Mouse (Mus musculus): ENCODE results near the gene Aqp5.

The Aqp5 gene

DNA sequence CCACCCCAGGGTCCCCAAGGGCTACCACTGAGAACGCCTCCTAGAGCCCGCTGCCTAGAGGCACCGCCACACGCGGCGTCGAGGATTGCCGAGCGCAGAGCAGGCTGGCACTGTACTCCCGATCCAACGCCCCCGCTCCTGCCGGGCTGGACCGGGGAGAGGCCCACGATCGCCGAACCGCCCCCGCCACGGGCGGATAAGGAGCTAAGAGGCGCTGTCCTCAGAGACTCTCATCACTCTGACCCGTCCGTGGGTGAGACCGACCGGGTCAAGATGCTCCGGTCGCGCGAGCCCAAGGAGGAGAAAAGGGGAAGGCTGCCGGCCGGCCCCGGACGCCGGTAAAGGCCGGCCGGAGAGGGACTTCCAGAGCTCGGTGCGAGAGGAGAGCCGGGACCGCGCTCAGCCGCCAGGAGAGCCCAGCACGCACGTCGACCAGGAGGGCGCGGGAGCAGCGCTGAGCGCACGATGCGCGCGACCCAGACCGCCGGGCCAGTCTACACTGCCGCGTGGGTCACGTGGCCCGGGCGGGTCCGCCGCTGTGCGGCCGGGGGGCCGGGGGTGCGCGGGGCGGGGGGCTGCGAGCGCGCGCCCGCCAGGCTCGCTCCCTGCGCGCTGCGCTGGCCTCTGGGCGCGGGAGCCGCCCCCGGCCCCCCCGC, at the start of gene Aqp5:
TSS of gene Aqp5 (plus strand) at position 354 of the 656 bp plus-strand sequence.
- no peak for DNase-seq (ENCODE audit: low spot score)

- DNase-seq (ENCODE audit: low spot score) = no peak
Observed at GRCm38 (mm10) chr15:99544047-99544446, 46.5 kb upstream of the Aqp5 start.

GRCm38 (mm10) chr15:99546596-99546995, 44.0 kb upstream of the Aqp5 start:
- DNase-seq (ENCODE audit: low spot score) = no peak

- DNase-seq (ENCODE audit: low spot score) = no peak
Observed at GRCm38 (mm10) chr15:99547732-99548131, 42.9 kb upstream of the Aqp5 start.

GRCm38 (mm10) chr15:99549901-99550300, 40.7 kb upstream of the Aqp5 start:
- DNase-seq (ENCODE audit: low spot score) = no peak

DNA sequence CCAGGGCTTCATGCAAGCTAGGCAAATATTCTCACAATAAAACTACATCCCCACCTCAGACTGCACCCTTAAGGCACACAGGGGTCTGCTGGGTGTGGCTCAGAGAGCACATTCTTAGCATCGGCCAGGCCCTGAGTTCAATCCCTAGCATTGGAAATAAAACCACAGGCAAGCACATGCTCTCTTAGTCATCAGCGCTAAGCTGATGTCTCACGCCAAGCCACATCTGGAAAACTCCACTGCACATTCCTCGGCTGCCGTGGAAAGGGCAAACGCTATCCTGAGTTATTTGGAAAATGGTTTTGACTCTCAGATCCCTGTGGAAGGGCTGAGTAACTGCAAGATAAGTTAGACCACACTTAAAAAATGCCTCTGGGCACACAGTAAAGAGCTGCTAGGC, 36.8 kb upstream of the Aqp5 start:
- DNase-seq (ENCODE audit: low spot score) = no peak

GRCm38 (mm10) chr15:99558947-99559346, 31.6 kb upstream of the Aqp5 start:
- no peak for DNase-seq (ENCODE audit: low spot score)

DNA sequence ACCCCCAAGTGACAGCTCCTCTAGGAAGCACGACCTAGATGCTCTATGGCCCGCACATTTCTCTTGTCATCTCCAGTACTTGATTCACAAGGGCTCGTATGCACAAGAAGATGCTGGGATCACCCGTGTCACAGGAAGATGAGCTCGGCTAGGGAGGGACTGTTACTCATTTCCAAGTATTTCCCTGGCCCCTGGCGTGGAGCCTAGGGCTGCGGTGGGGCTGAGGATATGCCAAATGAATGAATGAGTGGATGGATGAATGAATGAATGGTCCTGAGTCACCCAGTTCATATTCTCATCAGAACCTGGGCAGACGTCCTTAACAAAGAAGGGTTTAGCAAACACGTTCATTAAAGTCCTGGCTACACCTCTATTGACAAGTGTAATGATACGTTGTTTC, 30.3 kb upstream of the Aqp5 start:
- no peak for DNase-seq (ENCODE audit: low spot score)

DNA sequence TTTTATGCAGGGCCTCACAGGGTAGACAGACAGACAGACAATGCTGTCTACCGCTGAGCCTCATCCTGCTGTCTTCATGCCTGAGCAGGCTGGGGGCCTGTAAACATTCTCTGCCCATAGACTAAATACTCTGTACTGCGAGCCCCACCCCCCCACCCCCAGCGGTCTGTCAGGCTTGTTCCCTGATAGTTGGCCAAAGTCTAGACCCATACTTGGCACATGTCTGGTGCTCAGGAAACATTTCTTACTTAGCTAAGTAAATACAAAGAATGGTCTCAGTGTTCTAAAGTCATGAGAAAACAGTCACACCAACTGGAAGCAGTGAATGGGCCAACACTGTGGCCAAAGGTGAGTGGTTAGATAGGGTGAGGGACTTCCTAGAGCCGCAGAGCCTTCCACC, 23.2 kb upstream of the Aqp5 start:
- no peak for DNase-seq (ENCODE audit: low spot score)

- DNase-seq (ENCODE audit: low spot score) = no peak
Observed at GRCm38 (mm10) chr15:99568682-99569081, 21.9 kb upstream of the Aqp5 start.

- DNase-seq (ENCODE audit: low spot score) = no peak
Observed at GRCm38 (mm10) chr15:99569123-99569522, 21.5 kb upstream of the Aqp5 start.

DNA sequence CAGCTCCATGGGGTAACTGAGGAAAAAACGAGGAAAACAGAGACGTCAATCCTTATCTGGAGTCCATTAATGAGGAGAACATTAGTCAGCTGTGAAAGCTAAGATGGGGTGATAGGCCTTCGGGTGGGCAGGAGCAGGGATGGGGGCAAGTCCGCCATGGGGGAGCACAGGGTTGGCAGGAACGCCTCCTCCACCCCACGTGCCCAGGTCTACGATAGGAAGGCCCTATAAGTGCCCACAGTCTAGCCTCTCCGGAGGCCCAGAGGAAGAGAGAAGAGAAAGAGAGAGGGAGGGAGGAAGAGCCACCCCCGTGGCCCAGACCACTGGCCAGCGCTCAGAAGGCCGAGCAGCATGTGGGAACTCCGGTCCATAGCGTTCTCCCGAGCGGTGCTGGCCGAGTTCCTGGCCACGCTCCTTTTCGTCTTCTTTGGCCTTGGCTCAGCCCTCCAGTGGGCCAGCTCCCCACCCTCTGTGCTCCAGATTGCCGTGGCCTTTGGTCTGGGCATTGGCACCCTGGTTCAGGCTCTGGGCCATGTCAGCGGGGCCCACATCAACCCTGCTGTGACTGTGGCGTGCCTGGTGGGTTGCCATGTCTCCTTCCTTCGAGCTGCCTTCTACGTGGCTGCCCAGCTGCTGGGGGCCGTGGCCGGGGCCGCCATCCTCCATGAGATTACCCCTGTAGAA, 11.6 kb upstream of the Aqp5 start, which contains the start of gene Aqp2:
TSS of gene Aqp2 (plus strand) at position 254 of the 684 bp plus-strand sequence.
- no peak for DNase-seq (ENCODE audit: low spot score)

GRCm38 (mm10) chr15:99583463-99584344, 6.9 kb upstream of the Aqp5 start:
- no peak for DNase-seq (ENCODE audit: low spot score)

DNA sequence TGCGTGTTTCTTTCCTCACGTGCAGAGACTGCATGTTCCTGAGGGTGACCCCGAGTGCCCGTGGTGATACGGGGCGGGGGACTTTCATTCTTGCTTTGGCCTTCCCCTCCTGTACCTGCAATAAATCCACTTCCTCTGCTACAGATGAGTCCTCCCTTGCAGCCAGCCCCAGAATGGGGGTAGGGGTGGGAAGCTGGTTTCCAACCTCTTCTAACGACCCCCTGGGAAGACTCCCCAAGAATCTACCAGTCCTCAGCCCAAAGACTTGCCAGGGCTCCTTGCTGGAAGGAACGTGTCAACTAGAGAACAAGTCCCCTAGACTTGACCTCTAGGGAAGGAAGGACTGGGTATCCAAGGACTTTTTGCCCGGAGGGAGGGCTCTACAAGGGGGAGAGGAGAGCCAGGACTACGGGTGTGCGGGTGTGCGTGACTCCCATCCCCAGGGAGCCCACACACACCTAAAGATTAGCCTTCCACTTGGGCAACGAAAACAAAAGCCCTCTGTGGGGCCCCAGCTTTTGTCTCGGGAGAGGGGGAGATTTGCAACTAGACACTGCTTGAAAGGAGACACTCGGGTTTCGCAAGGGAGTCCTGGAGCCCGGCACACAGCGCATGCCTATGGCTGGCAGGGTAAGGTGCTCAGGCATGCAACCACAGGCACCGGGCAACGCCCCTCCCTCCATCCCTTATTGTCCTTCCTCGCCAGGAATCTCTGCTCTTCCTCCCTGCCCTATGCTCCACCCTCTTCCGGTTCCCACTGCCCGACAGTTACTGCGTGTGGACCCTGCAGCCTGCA, 6.0 kb upstream of the Aqp5 start:
- DNase-seq (ENCODE audit: low spot score) = no peak

DNA sequence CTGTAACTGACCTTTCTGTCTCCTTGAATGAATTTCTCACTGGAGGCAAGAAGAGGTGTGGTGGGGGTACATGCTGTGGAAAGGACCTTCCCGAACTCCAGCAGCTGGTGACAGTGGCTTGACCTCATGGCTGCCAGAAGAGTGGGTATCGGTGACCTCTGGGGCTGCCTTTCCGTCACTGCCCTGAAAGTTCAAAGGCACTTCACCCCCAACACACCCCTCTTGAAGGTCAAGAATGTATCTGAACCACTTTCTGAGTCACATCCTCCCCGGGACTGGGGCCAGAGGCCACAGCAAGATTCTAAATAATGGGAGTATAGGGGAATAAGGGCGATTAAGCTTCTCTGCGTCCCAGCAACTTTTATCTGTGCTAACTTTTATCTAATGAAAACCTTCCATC, 4.8 kb upstream of the Aqp5 start:
- DNase-seq (ENCODE audit: low spot score) = no peak

- DNase-seq (ENCODE audit: low spot score) = no peak
Observed at GRCm38 (mm10) chr15:99586525-99586924, 4.1 kb upstream of the Aqp5 start.

DNA sequence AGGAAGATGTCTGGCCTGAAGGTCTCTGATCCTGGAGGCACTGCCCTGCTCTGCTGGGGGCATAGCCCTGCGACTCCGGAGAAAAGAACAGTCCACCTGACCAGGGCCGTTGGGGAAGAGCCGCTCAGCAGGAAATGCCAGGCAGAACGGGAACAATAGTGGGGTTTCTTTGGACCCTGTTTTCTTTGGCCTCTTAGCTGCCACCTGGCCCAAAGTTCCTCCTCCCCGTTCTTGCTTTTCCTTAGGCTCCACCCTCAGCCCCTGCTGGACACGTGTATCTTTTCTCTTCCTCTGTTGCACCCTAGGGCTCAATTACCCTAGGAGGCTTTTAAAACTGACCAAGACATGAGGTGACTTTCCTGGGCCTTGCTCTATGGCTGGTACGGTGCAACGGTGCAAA, 1.3 kb upstream of the Aqp5 start:
- no peak for DNase-seq (ENCODE audit: low spot score)

- no peak for DNase-seq (ENCODE audit: low spot score)
Observed at GRCm38 (mm10) chr15:99589704-99590103, 878 bp upstream of the Aqp5 start.

GRCm38 (mm10) chr15:99592177-99592576, 1.6 kb downstream of the Aqp5 start:
- no peak for DNase-seq (ENCODE audit: low spot score)

- DNase-seq (ENCODE audit: low spot score) = no peak
Observed at GRCm38 (mm10) chr15:99592877-99593276, 2.3 kb downstream of the Aqp5 start.

DNA sequence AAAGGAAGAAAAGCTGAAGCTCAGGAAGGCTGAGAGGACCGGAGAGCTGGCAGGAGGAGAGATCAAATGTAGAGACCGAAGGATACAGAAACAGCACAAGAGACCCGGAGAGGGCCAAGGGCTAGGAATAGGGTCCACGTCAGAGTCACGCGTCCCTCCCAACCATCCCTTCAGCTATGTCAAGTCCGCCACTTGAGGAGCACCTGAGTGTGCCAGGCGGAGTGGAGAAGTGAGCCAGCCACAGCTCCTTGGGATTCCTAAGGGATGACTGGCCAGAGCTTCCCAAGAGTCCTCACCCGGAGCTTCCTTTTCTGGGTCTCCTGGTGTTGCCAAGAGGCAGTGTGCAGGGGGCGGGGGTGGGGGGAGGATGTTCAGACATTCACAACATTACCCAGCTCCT, 4.4 kb downstream of the Aqp5 start:
- DNase-seq (ENCODE audit: low spot score) = no peak

All from ovary, postnatal 10 days (tissue).